Mouse (Mus musculus): Measurements from ENCODE around the gene Rin2. TPM values are rescaled to one million over a fixed set of nuclear protein-coding genes. Genes with fewer than 3 reads are reported as not detected.

The Rin2 gene
- polyA plus RNA-seq, 1 experiment from 2014 or later, result 2.0 TPM

- H3K4me2 ChIP-seq, result no peak overlapping the region
- H3K4me3 ChIP-seq (replicated peaks), result no peak overlapping the region
- no peak overlapping the region for H3K27ac ChIP-seq (replicated peaks)
- H3K4me1 ChIP-seq (replicated peaks), result no peaks in the 10 kb centered on the region
- no peaks in the 10 kb centered on the region for H3K9me3 ChIP-seq (replicated peaks)
- H3K36me3 ChIP-seq (replicated peaks), result no peaks in the 10 kb centered on the region
- H3K27me3 ChIP-seq, result no peaks in the 10 kb centered on the region
- H3K9ac ChIP-seq, result no peak overlapping the region
- no peak for ATAC-seq (ENCODE audit: insufficient read depth)
- WGBS (ENCODE audit: insufficient replicate concordance), result 4% methylated on average over 1 of the region's 1 CpGs
Measured at GRCm38 (mm10) chr2:145736543-145736942, 61.5 kb downstream of the Rin2 start.

GRCm38 (mm10) chr2:145737196-145737595 is 62.2 kb downstream of the Rin2 start:
- H3K4me1 ChIP-seq (replicated peaks), result no peaks in the 10 kb centered on the region
- H3K36me3 ChIP-seq (replicated peaks), result no peaks in the 10 kb centered on the region
- H3K9ac ChIP-seq, result no peak overlapping the region
- ATAC-seq (ENCODE audit: insufficient read depth), result no peak
- no peaks in the 10 kb centered on the region for H3K9me3 ChIP-seq (replicated peaks)
- H3K4me2 ChIP-seq, result no peak overlapping the region
- no peak overlapping the region for H3K4me3 ChIP-seq (replicated peaks)
- no peak overlapping the region for H3K27ac ChIP-seq (replicated peaks)
- no peaks in the 10 kb centered on the region for H3K27me3 ChIP-seq
- 28% methylated on average over 5 of the region's 5 CpGs for WGBS (ENCODE audit: insufficient replicate concordance)

- Histone ChIP-seq H3K4me2 (no peak overlapping the region), H3K4me1 (replicated peaks) (no peaks in the 10 kb centered on the region), H3K4me3 (replicated peaks) (no peak overlapping the region), H3K9ac (no peak overlapping the region), H3K27ac (replicated peaks) (no peak overlapping the region), H3K9me3 (replicated peaks) (no peaks in the 10 kb centered on the region), H3K36me3 (replicated peaks) (no peaks in the 10 kb centered on the region), H3K27me3 (no peaks in the 10 kb centered on the region)
- 61% methylated on average over 5 of the region's 5 CpGs for WGBS (ENCODE audit: insufficient replicate concordance)
- no peak for ATAC-seq (ENCODE audit: insufficient read depth)
Measured at GRCm38 (mm10) chr2:145740729-145741128, 65.7 kb downstream of the Rin2 start.

GRCm38 (mm10) chr2:145742795-145743710 is 68.0 kb downstream of the Rin2 start:
- Histone ChIP-seq H3K27ac (replicated peaks) (no peak overlapping the region), H3K9ac (no peak overlapping the region), H3K4me1 (replicated peaks) (no peaks in the 10 kb centered on the region), H3K36me3 (replicated peaks) (no peaks in the 10 kb centered on the region), H3K9me3 (replicated peaks) (no peaks in the 10 kb centered on the region), H3K4me3 (replicated peaks) (no peak overlapping the region), H3K27me3 (no peaks in the 10 kb centered on the region), H3K4me2 (no peak overlapping the region)
- ATAC-seq (ENCODE audit: insufficient read depth), result no peak
- 66% methylated on average over 13 of the region's 13 CpGs for WGBS (ENCODE audit: insufficient replicate concordance)

GRCm38 (mm10) chr2:145746406-145746805 is 71.4 kb downstream of the Rin2 start:
- Histone ChIP-seq H3K4me3 (replicated peaks) (no peak overlapping the region), H3K36me3 (replicated peaks) (no peaks in the 10 kb centered on the region), H3K4me2 (no peak overlapping the region), H3K4me1 (replicated peaks) (no peaks in the 10 kb centered on the region), H3K27ac (replicated peaks) (no peak overlapping the region), H3K27me3 (no peaks in the 10 kb centered on the region), H3K9ac (no peak overlapping the region), H3K9me3 (replicated peaks) (no peaks in the 10 kb centered on the region)
- ATAC-seq (ENCODE audit: insufficient read depth), result no peak
- WGBS (ENCODE audit: insufficient replicate concordance), result 44% methylated on average over 1 of the region's 1 CpGs

GRCm38 (mm10) chr2:145749645-145750044 is 74.6 kb downstream of the Rin2 start:
- no peak for ATAC-seq (ENCODE audit: insufficient read depth)
- H3K4me1 ChIP-seq (replicated peaks), result no peaks in the 10 kb centered on the region
- H3K27ac ChIP-seq (replicated peaks), result no peak overlapping the region
- no peak overlapping the region for H3K4me2 ChIP-seq
- H3K9ac ChIP-seq, result no peak overlapping the region
- no peaks in the 10 kb centered on the region for H3K9me3 ChIP-seq (replicated peaks)
- 56% methylated on average over 5 of the region's 5 CpGs for WGBS (ENCODE audit: insufficient replicate concordance)
- no peaks in the 10 kb centered on the region for H3K27me3 ChIP-seq
- H3K4me3 ChIP-seq (replicated peaks), result no peak overlapping the region
- no peaks in the 10 kb centered on the region for H3K36me3 ChIP-seq (replicated peaks)

- ATAC-seq (ENCODE audit: insufficient read depth), result no peak
- H3K4me2 ChIP-seq, result no peak overlapping the region
- H3K9me3 ChIP-seq (replicated peaks), result no peaks in the 10 kb centered on the region
- 64% methylated on average over 6 of the region's 6 CpGs for whole genome bisulfite sequencing (ENCODE audit: insufficient replicate concordance)
- H3K27ac ChIP-seq (replicated peaks), result no peak overlapping the region
- H3K4me3 ChIP-seq (replicated peaks), result no peak overlapping the region
- H3K4me1 ChIP-seq (replicated peaks), result no peaks in the 10 kb centered on the region
- H3K36me3 ChIP-seq (replicated peaks), result no peaks in the 10 kb centered on the region
- H3K9ac ChIP-seq, result no peak overlapping the region
- H3K27me3 ChIP-seq, result no peaks in the 10 kb centered on the region
Measured at GRCm38 (mm10) chr2:145752572-145752971, 77.6 kb downstream of the Rin2 start.

GRCm38 (mm10) chr2:145753973-145754372 is 79.0 kb downstream of the Rin2 start:
- 36% methylated on average over 7 of the region's 7 CpGs for WGBS (ENCODE audit: insufficient replicate concordance)

GRCm38 (mm10) chr2:145755864-145756822 is 81.1 kb downstream of the Rin2 start:
- Histone ChIP-seq H3K4me3 (replicated peaks) (no peak overlapping the region), H3K27ac (replicated peaks) (no peak overlapping the region), H3K36me3 (replicated peaks) (no peaks in the 10 kb centered on the region), H3K9ac (no peak overlapping the region), H3K9me3 (replicated peaks) (no peaks in the 10 kb centered on the region), H3K27me3 (no peaks in the 10 kb centered on the region), H3K4me1 (replicated peaks) (no peaks in the 10 kb centered on the region), H3K4me2 (no peak overlapping the region)
- WGBS (ENCODE audit: insufficient replicate concordance), result 39% methylated on average over 12 of the region's 12 CpGs
- ATAC-seq (ENCODE audit: insufficient read depth), result no peak

More at GRCm38 (mm10) chr2:145753973-145754372, 79.0 kb downstream of the Rin2 start:
- no peak for ATAC-seq (ENCODE audit: insufficient read depth)
- Histone ChIP-seq H3K27ac (replicated peaks) (no peak overlapping the region), H3K4me3 (replicated peaks) (no peak overlapping the region), H3K9ac (no peak overlapping the region), H3K36me3 (replicated peaks) (no peaks in the 10 kb centered on the region), H3K9me3 (replicated peaks) (no peaks in the 10 kb centered on the region), H3K4me1 (replicated peaks) (no peaks in the 10 kb centered on the region), H3K4me2 (no peak overlapping the region), H3K27me3 (no peaks in the 10 kb centered on the region)

- Histone ChIP-seq H3K36me3 (replicated peaks) (no peaks in the 10 kb centered on the region), H3K4me3 (replicated peaks) (no peak overlapping the region), H3K9me3 (replicated peaks) (no peaks in the 10 kb centered on the region), H3K4me1 (replicated peaks) (no peaks in the 10 kb centered on the region), H3K27me3 (no peaks in the 10 kb centered on the region), H3K4me2 (no peak overlapping the region), H3K27ac (replicated peaks) (no peak overlapping the region), H3K9ac (no peak overlapping the region)
- no peak for ATAC-seq (ENCODE audit: insufficient read depth)
- WGBS (ENCODE audit: insufficient replicate concordance), result 48% methylated on average over 3 of the region's 3 CpGs
Measured at GRCm38 (mm10) chr2:145760121-145760520, 85.1 kb downstream of the Rin2 start.

GRCm38 (mm10) chr2:145761436-145761835 is 86.4 kb downstream of the Rin2 start:
- Histone ChIP-seq H3K4me1 (replicated peaks) (no peaks in the 10 kb centered on the region), H3K9ac (no peak overlapping the region), H3K9me3 (replicated peaks) (no peaks in the 10 kb centered on the region), H3K36me3 (replicated peaks) (no peaks in the 10 kb centered on the region), H3K27ac (replicated peaks) (no peak overlapping the region), H3K4me2 (no peak overlapping the region), H3K4me3 (replicated peaks) (no peak overlapping the region), H3K27me3 (no peaks in the 10 kb centered on the region)
- no peak for ATAC-seq (ENCODE audit: insufficient read depth)
